10 mouse cellular contexts compared by ENCODE assay signal in the genomic region with DNA sequence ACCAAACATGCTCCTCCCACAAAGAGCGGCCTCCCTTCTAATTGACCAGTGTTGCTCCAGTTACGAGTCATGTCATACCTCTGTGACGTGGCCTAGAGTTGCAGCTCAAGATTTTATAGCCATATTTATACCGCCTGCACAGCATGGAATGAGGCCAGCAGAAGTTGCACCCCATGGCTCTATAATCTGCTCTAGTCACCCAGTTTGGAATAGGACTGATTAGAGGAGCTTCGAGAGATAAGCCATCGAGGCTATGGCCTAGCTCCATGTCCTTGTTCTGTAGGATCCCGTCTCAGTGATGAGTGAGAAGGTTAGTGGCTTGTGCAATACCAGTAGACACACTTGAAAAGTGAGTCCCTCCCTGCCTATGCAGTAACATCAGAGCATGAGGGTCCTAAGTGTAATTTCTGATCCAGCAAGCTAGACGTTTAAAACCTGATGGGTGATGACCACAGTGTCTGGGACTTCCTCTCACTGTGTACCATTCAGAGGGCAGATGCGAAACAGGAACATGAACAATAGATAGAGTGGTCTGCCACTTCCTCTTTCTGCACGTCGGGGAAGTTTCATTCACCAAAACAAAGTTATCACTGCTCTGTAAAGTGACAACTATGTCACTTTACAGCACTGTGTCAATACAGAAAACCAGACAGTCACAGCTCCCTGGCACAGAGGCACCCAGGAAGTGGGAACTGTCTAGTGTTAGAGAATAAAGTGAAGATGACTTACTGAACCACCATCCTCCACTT. TPM values are rescaled to one million over a fixed set of nuclear protein-coding genes. Genes with fewer than 3 reads are reported as not detected.
A peak's percentile ranks its signal among the peaks of the same experiment; 100 is the strongest.
DNase-seq lines count a peak whose midpoint lies in the region; ATAC-seq lines count a peak whose summit lies in the region.
"Had no signal": no experiment of that assay in that cellular context is flagged by ENCODE, and none has a peak within 500 bp of the region (broad histone marks: within the 10 kb centered on the region; RNA-seq: fewer than 3 reads in every experiment).

No protein-coding gene starts in this region.

- H3K4me3 ChIP-seq in liver, embryonic 13.5 days (replicated peaks), result no peak overlapping the region
- no peak overlapping the region for H3K4me3 ChIP-seq in hindbrain, embryonic 16.5 days (ENCODE audit: low read length)

- DNase-seq in B cell, adult 2 months, result peak; percentile 62 to 69
- peak; percentile 58 to 67 for DNase-seq in CD8-positive naive resting alpha-beta T cell, adult 2 months (ENCODE audit: low read depth in 2 of 2, low spot score in 2 of 2)
- DNase-seq in liver, embryonic 13.5 days, result no peak
- peak; percentile 25 for DNase-seq in skeletal muscle tissue, adult 2 months (ENCODE audit: low read depth, low spot score)
- DNase-seq in kidney, adult 8-10 months, result no peak
- DNase-seq in layer of hippocampus, postnatal 10 days (ENCODE audit: low spot score in 2 of 2), result no peak
- DNase-seq: right cerebral cortex, postnatal 4 days had no signal

- no peak overlapping the region for H3K9ac ChIP-seq in liver, embryonic 13.5 days
- H3K9ac ChIP-seq in hindbrain, embryonic 16.5 days (ENCODE audit: low read depth, low read length), result no peak overlapping the region

- H3K27ac ChIP-seq in liver, embryonic 13.5 days, result no peak overlapping the region
- H3K27ac ChIP-seq in hindbrain, embryonic 16.5 days (ENCODE audit: low read depth, low read length), result no peak overlapping the region

- no peaks in the 10 kb centered on the region for H3K9me3 ChIP-seq in liver, embryonic 13.5 days (replicated peaks)
- no peaks in the 10 kb centered on the region for H3K9me3 ChIP-seq in hindbrain, embryonic 16.5 days (ENCODE audit: control insufficient read depth, low read length)

- no peaks in the 10 kb centered on the region for H3K36me3 ChIP-seq in liver, embryonic 13.5 days
- H3K36me3 ChIP-seq in hindbrain, embryonic 16.5 days (ENCODE audit: control insufficient read depth, insufficient read depth, low read length), result no peaks in the 10 kb centered on the region

- H3K4me1 ChIP-seq in liver, embryonic 13.5 days (replicated peaks), result peaks cover 19% of the 10 kb centered on the region
- H3K4me1 ChIP-seq in hindbrain, embryonic 16.5 days (ENCODE audit: control insufficient read depth, insufficient read depth, low read depth, low read length), result no peaks in the 10 kb centered on the region

- H3K27me3 ChIP-seq in liver, embryonic 13.5 days, result no peaks in the 10 kb centered on the region
- no peaks in the 10 kb centered on the region for H3K27me3 ChIP-seq in hindbrain, embryonic 16.5 days (replicated peaks; ENCODE audit: control insufficient read depth, insufficient read depth, low read length)

- H3K4me2 ChIP-seq in liver, embryonic 13.5 days, result no peak overlapping the region
- H3K4me2 ChIP-seq in hindbrain, embryonic 16.5 days (ENCODE audit: low read length), result no peak overlapping the region

- ATAC-seq in liver, embryonic 13.5 days (ENCODE audit: low read depth), result peak; percentile 55
- no peak for ATAC-seq in hindbrain, embryonic 16.5 days
- ATAC-seq: midbrain, embryonic 16.5 days had no signal

- 24% methylated on average over 11 of the region's 11 CpGs for WGBS in liver, embryonic 13.5 days (ENCODE audit: insufficient replicate concordance)
- WGBS in hindbrain, embryonic 16.5 days, result 84% methylated on average over 11 of the region's 11 CpGs

RNA-seq across cellular contexts. Expression of gene Myo1b, which starts 18.5 kb away (rescaled TPM):
- polyA plus RNA-seq in liver, embryonic 13.5 days (2015; fragmentation: Nextera tagmentation; extraction: Ambion mirVana), result 6.3 and 10.2 TPM in 2 replicates
- 43.2 and 53.8 TPM in 2 replicates for polyA plus RNA-seq in hindbrain, embryonic 16.5 days (2015; fragmentation: Nextera tagmentation; extraction: Ambion mirVana)
- total RNA-seq in layer of hippocampus, postnatal 10 days (2021), result 10 to 100 TPM; 40.4 to 52.1 TPM

RNA-seq across cellular contexts. Expression of gene Stat4, which starts 52.6 kb away (rescaled TPM):
- 1.3 and 1.5 TPM in 2 replicates for polyA plus RNA-seq in liver, embryonic 13.5 days (2015; fragmentation: Nextera tagmentation; extraction: Ambion mirVana)
- 0.31 and 0.82 TPM in 2 replicates for polyA plus RNA-seq in hindbrain, embryonic 16.5 days (2015; fragmentation: Nextera tagmentation; extraction: Ambion mirVana)
- total RNA-seq in layer of hippocampus, postnatal 10 days (2021), result 1 to 10 TPM; 1.6 to 2.0 TPM
- total RNA-seq: gastrocnemius, adult 8-10 months had no signal

Comparison
In these comparisons a context has a peak if more than half of its experiments do, and no peak if none do; other contexts are left out.
1. DNase-seq: peak in B cell, adult 2 months (2 of 2), CD8-positive naive resting alpha-beta T cell, adult 2 months (2 of 2) and skeletal muscle tissue, adult 2 months (single experiment); none in liver, embryonic 13.5 days (single experiment), kidney, adult 8-10 months (0 of 2) and layer of hippocampus, postnatal 10 days (0 of 2).